ENCODE assay signal across 12 mouse cellular contexts in genomic region chr14:31794776-31795126, GRCm38 (mm10). TPM values are rescaled to one million over a fixed set of nuclear protein-coding genes. Genes with fewer than 3 reads are reported as not detected.
DNase-seq lines count a peak whose midpoint lies in the region; ATAC-seq lines count a peak whose summit lies in the region.
"Had no signal": no experiment of that assay in that cellular context is flagged by ENCODE, and none has a peak within 500 bp of the region (broad histone marks: within the 10 kb centered on the region; RNA-seq: fewer than 3 reads in every experiment).

No protein-coding gene starts in this region.

- no peaks in the 10 kb centered on the region for H3K36me3 ChIP-seq in heart, embryonic 13.5 days
- no peaks in the 10 kb centered on the region for H3K36me3 ChIP-seq in midbrain, embryonic 15.5 days (replicated peaks)
- H3K36me3 ChIP-seq in midbrain, embryonic 10.5 days: no peaks in the 10 kb centered on the region
- H3K36me3 ChIP-seq: embryonic facial prominence, embryonic 10.5 days; heart, embryonic 12.5 days; hindbrain, embryonic 13.5 days had no signal

- peak; percentile 31 for DNase-seq in embryo, embryonic 10 days (ENCODE audit: low spot score)
- DNase-seq in embryo, embryonic 10.5 days (ENCODE audit: low spot score): no peak
- no peak for DNase-seq in heart, postnatal 14 days
- DNase-seq in midbrain, embryonic 10.5 days (ENCODE audit: low spot score): no peak
- DNase-seq: gastrocnemius, postnatal 14 days had no signal

- H3K9me3 ChIP-seq in heart, embryonic 13.5 days: no peaks in the 10 kb centered on the region
- no peaks in the 10 kb centered on the region for H3K9me3 ChIP-seq in midbrain, embryonic 15.5 days
- no peaks in the 10 kb centered on the region for H3K9me3 ChIP-seq in midbrain, embryonic 10.5 days (replicated peaks)
- H3K9me3 ChIP-seq: embryonic facial prominence, embryonic 10.5 days; G1E; heart, embryonic 12.5 days; hindbrain, embryonic 13.5 days had no signal

- peaks cover 22% of the 10 kb centered on the region for H3K4me1 ChIP-seq in heart, embryonic 13.5 days
- peaks cover 10% of the 10 kb centered on the region for H3K4me1 ChIP-seq in midbrain, embryonic 15.5 days
- peaks cover 16% of the 10 kb centered on the region for H3K4me1 ChIP-seq in midbrain, embryonic 10.5 days

- no peak overlapping the region for H3K4me3 ChIP-seq in heart, embryonic 13.5 days
- no peak overlapping the region for H3K4me3 ChIP-seq in midbrain, embryonic 15.5 days
- no peak overlapping the region for H3K4me3 ChIP-seq in midbrain, embryonic 10.5 days
- H3K4me3 ChIP-seq: embryonic facial prominence, embryonic 10.5 days; heart, embryonic 12.5 days; hindbrain, embryonic 13.5 days had no signal

- peak overlapping the region; percentile 52; the same call in 1 of the 2 replicates for H3K9ac ChIP-seq in heart, embryonic 13.5 days
- H3K9ac ChIP-seq in midbrain, embryonic 15.5 days: no peak overlapping the region
- H3K9ac ChIP-seq: heart, embryonic 12.5 days; hindbrain, embryonic 13.5 days had no signal

- H3K27ac ChIP-seq in heart, embryonic 13.5 days (replicated peaks): no peak overlapping the region
- no peak overlapping the region for H3K27ac ChIP-seq in midbrain, embryonic 15.5 days
- H3K27ac ChIP-seq in midbrain, embryonic 10.5 days (replicated peaks): no peak overlapping the region
- H3K27ac ChIP-seq: embryonic facial prominence, embryonic 10.5 days; hindbrain, embryonic 13.5 days had no signal

- no peak for ATAC-seq in heart, embryonic 13.5 days (ENCODE audit: extremely low read depth, insufficient number of reproducible peaks, low FRiP score, low TSS enrichment)
- 0 out of 2 replicates have a peak, but pooled peaks have one; percentile 56 for ATAC-seq in midbrain, embryonic 15.5 days (replicated peaks)
- no peak for ATAC-seq in cerebellum, adult (ENCODE audit: insufficient number of reproducible peaks, low FRiP score, low TSS enrichment)

- no peaks in the 10 kb centered on the region for H3K27me3 ChIP-seq in heart, embryonic 13.5 days (replicated peaks)
- H3K27me3 ChIP-seq in midbrain, embryonic 15.5 days (replicated peaks): no peaks in the 10 kb centered on the region
- H3K27me3 ChIP-seq in midbrain, embryonic 10.5 days (ENCODE audit: low read depth, poor library complexity, severe bottlenecking): no peaks in the 10 kb centered on the region
- H3K27me3 ChIP-seq: heart, embryonic 12.5 days; hindbrain, embryonic 13.5 days had no signal

- no peak overlapping the region for H3K4me2 ChIP-seq in heart, embryonic 13.5 days
- no peak overlapping the region for H3K4me2 ChIP-seq in midbrain, embryonic 15.5 days
- H3K4me2 ChIP-seq: heart, embryonic 12.5 days; hindbrain, embryonic 13.5 days had no signal

- WGBS in heart, embryonic 13.5 days: 40% methylated on average over 1 of the region's 1 CpGs
- WGBS in midbrain, embryonic 15.5 days: 29% methylated on average over 1 of the region's 1 CpGs
- 33% methylated on average over 1 of the region's 1 CpGs for WGBS in midbrain, embryonic 10.5 days

- intact Hi-C loops in heart, postnatal 14 days (cut with DNase I): loop anchor here (1.0 to 10.0 kb wide), 4 partner anchors 148 to 400 kb away; no protein-coding TSS in a partner anchor

RNA-seq across cellular contexts. Expression of gene Ankrd28, which starts 35.7 kb away (rescaled TPM):
- polyA plus RNA-seq in heart, embryonic 13.5 days (2015; fragmentation: Nextera tagmentation; extraction: Ambion mirVana): 4.8 and 4.9 TPM in 2 replicates
- 10 to 100 TPM; 26.9 to 28.7 TPM for total RNA-seq in heart, postnatal 14 days (2021)
- polyA plus RNA-seq in midbrain, embryonic 15.5 days (2015; fragmentation: Nextera tagmentation; extraction: Ambion mirVana): 9.5 and 10.3 TPM in 2 replicates
- polyA plus RNA-seq in midbrain, embryonic 10.5 days (2016; fragmentation: Nextera tagmentation; extraction: Ambion mirVana): 8.1 and 8.4 TPM in 2 replicates
